15 mouse cellular contexts compared by ENCODE assay signal in genomic region chr4:47000626-47001395, GRCm38 (mm10). TPM values are rescaled to one million over a fixed set of nuclear protein-coding genes. Genes with fewer than 3 reads are reported as not detected.
DNase-seq lines count a peak whose midpoint lies in the region; TF ChIP-seq lines count a peak whose summit lies in the region.
"Had no signal": no experiment of that assay in that cellular context is flagged by ENCODE, and none has a peak within 500 bp of the region (broad histone marks: within the 10 kb centered on the region; RNA-seq: fewer than 3 reads in every experiment).

No protein-coding gene starts in this region.

- no peaks in the 10 kb centered on the region for H3K36me3 ChIP-seq in kidney, adult 2 months (ENCODE audit: control insufficient read depth, insufficient read depth, low read length)
- H3K36me3 ChIP-seq: heart, embryonic 15.5 days; liver, embryonic 15.5 days; stomach, embryonic 15.5 days had no signal

- H3K4me1 ChIP-seq in kidney, adult 2 months (ENCODE audit: control insufficient read depth, insufficient read depth, low read length), result no peaks in the 10 kb centered on the region
- H3K4me1 ChIP-seq: heart, embryonic 15.5 days; liver, embryonic 15.5 days; stomach, embryonic 15.5 days had no signal

- DNase-seq in kidney, adult 2 months, result no peak
- no peak for DNase-seq in kidney, postnatal 25 days
- DNase-seq in CD4-positive, CD25-positive, alpha-beta regulatory T cell, adult 2 months (ENCODE audit: low read depth, low spot score), result peak; percentile 51
- DNase-seq in brain, adult 2 months (ENCODE audit: low read depth, low spot score), result peak; percentile 33
- peak; percentile 68 for DNase-seq in thymus, postnatal 14 days
- DNase-seq in layer of hippocampus, adult 18-20 months (ENCODE audit: low spot score in 2 of 2), result no peak
- DNase-seq in layer of hippocampus, postnatal 10 days (ENCODE audit: low spot score in 2 of 2), result no peak
- DNase-seq: adrenal gland, postnatal 36 days; kidney, adult 9 months; lung, postnatal 36 days; right cerebral cortex, postnatal 14 days had no signal

- no peak overlapping the region for H3K27ac ChIP-seq in kidney, adult 2 months (ENCODE audit: insufficient read depth, low read depth, low read length)
- H3K27ac ChIP-seq: heart, embryonic 15.5 days; hindbrain, embryonic 14.5 days; liver, embryonic 15.5 days; stomach, embryonic 15.5 days had no signal

- WGBS in kidney, adult 2 months, result 61% methylated on average over 8 of the region's 8 CpGs

- peak; percentile 61 for TF ChIP-seq CTCF in kidney, adult 2 months (conservative IDR thresholded peaks at IDR 0.05; ENCODE audit: insufficient read depth, insufficient read length, low read depth, low read length)

- TF ChIP-seq POLR2A in kidney, adult 2 months (IDR thresholded peaks at IDR 0.05; ENCODE audit: low read depth, low read length), result no peak

- H3K27me3 ChIP-seq in kidney, adult 2 months (replicated peaks; ENCODE audit: control insufficient read depth, insufficient read depth, low read length), result no peaks in the 10 kb centered on the region
- H3K27me3 ChIP-seq: stomach, embryonic 15.5 days had no signal

- no peak overlapping the region for H3K4me3 ChIP-seq in kidney, adult 2 months (ENCODE audit: insufficient read depth, low read depth, low read length)
- H3K4me3 ChIP-seq: heart, embryonic 15.5 days; liver, embryonic 15.5 days; stomach, embryonic 15.5 days had no signal

RNA-seq across cellular contexts. Expression of gene Gabbr2, which starts 9.1 kb away (rescaled TPM):
- 0.26 and 0.28 TPM in 2 replicates for polyA plus RNA-seq in kidney, adult 2 months (2012; rRNA removed)
- 100 to 1,000 TPM; 203 to 209 TPM for total RNA-seq in layer of hippocampus, adult 18-20 months (2021)
- total RNA-seq in layer of hippocampus, postnatal 10 days (2021), result 100 to 1,000 TPM; 184 to 203 TPM

RNA-seq across cellular contexts. Expression of gene Anks6, which starts 56.4 kb away (rescaled TPM):
- polyA plus RNA-seq in kidney, adult 2 months (2012; rRNA removed), result 16.1 and 19.2 TPM in 2 replicates
- total RNA-seq in layer of hippocampus, adult 18-20 months (2021), result 10 to 100 TPM; 20.6 to 21.5 TPM
- 10 to 100 TPM; 21.6 to 25.5 TPM for total RNA-seq in layer of hippocampus, postnatal 10 days (2021)

Comparison
In these comparisons a context has a peak if more than half of its experiments do, and no peak if none do; other contexts are left out.
1. DNase-seq: peak in CD4-positive, CD25-positive, alpha-beta regulatory T cell, adult 2 months (single experiment), brain, adult 2 months (single experiment) and thymus, postnatal 14 days (single experiment); none in kidney, adult 2 months (single experiment), kidney, postnatal 25 days (0 of 2), layer of hippocampus, adult 18-20 months (0 of 2) and layer of hippocampus, postnatal 10 days (0 of 2).